Mouse (Mus musculus): ENCODE measurements at regions not wholly inside any gene's neighbourhood (a gene's known extent, or its start where the extent isn't known, plus 50 kb on each side); places are given as distances from the start of the nearest gene placed in this dataset.

DNA sequence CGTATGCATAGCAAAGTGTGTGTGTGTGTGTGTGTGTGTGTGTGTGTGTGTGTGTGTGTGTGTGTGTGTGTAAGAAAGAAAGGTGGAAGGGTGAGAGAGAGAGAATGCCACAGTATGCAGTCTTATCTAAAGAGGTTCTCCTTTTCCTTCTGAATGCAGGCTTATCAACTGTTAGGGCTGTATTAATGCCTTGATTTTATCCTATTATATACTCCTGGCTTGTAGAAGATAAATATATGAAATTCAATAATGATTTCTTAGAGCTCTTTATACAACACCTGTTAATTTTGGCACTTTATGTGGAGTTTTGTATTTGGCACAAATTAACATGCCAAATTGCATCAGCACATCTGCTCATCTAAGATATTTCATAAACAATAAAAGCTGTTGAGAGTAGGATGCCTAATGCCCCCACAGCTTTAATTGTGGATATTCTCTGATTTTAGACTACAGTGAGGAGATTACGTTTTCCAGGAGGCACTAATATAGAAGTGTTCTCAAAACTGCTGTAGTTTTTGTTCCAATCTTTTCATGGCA is 923.1 kb upstream of the Nova1 start:
- TF ChIP-seq CTCF (IDR thresholded peaks at IDR 0.05; ENCODE audit: low read depth, low read length) (no peak), GATA1 (IDR thresholded peaks at IDR 0.05; ENCODE audit: borderline replicate concordance, low read length) (no peak), GATA2 (IDR thresholded peaks at IDR 0.05; ENCODE audit: borderline replicate concordance, low read depth, low read length) (no peak)
